Mouse (Mus musculus) NIH3T3 (cell line): ENCODE results near the gene Prr5l.

Experiments
- DNase-seq: peaks from one replicate; pipeline ENCODE4 v3.0.0-alpha.2; 2012; ENCODE audit warnings: low read depth

The Prr5l gene

DNA sequence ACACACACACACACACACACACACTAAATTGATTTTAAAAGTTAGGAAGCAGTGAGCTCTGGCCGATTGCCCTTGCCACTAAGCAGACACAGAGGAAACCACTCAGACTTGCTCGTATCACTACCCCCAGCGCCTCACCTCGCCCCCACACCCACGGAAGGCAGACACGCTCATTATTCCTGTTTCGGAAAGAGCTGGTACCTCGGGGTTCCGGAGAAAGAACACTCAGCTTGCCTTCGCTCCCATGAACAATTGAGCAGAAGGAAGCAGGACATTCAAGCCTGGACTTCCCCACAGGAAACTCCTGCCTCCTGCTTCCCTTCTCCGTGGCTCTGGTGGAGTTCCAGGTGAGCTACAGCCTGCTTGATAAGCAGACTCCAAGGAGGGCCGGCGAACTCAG is 60.0 kb downstream of the Prr5l start:
- DNase-seq: no peak

DNA sequence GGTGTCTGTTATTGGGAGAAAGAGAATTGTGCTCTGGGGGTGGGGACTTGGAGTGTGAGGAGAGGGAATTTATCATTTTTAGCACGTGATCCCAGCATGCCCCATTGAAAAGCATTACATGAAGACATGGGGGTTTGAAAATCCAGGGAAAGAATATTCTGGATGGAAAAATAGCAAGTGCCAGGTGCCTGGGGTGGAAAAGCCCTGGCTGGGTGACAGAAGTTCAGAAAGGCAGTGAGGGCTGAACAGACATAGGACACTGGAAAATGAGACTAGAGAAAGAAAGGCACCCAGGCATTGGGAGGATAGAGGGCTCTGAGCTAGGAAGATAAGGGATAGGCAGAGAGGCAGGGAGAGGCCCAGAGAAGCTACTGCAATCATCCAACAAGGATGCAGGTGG is 62.0 kb downstream of the Prr5l start:
- DNase-seq: no peak

- no peak for DNase-seq
These were observed 63.7 kb downstream of the Prr5l start for GRCm38 (mm10) chr2:101818986-101819764.

DNA sequence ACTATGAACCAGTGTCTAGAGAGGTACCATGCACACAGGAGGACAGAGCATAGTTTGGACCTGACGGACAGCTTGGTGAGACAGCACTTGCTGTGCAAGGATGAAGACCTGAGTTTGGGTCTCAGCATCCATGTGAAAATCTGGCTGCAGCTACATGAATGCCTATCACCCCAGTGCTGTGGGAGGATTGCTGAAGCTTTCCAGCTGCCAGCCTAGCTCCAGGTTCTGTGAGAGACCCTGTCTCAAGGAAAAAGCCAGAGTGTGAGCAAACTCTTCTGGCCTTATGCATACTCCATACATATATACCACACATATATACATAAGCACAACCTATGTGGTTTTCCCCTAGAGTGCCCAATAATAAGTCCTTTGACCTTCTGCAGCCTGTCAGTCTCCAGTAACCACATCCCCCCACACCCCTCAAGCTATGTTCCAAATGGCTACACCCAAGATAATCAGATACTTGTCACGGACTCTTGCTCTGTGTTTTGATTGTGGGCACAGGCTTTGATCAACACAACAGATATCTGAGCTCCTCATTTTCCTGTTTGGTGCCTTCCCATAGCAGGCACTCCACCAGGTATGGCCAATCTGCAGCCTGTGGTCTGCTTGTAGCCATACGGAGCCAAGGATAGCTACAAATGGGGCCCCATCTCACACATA is 66.0 kb downstream of the Prr5l start:
- DNase-seq: no peak

DNA sequence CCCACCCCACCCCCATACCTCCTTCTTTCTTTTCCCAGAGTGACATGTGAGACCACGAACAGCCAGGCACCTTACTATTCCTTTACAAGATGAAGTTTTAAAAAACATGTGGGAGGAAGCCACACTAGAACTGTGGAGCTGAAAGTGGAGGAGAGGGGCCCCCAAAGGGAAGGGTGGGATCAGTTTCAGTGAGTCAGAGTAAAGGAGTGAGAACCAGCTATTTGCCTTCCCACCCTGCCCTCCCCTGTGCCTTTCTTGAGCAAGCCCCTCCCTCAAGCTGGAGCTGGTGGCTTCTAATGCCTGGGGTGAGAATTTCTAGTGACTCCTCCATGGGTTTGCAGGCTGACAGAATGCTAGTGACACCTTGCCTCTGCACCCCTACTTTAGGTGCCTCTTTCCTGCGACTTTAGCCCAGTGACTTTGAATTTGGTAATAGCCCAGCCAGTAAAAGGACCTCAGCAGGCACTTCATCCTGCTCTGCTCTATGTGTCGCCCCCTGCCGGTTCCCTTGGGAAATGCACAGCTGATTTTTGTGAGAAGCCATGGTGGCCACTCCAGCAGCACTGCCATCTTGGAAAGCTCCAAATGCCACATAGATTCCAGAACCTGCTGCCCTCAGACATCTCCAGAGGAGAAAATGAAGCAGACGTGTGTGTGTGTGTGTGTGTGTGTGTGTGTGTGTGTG is 67.4 kb downstream of the Prr5l start:
- peak; percentile 78 for DNase-seq

- DNase-seq: no peak
These were observed 68.6 kb downstream of the Prr5l start for GRCm38 (mm10) chr2:101814272-101814625.

GRCm38 (mm10) chr2:101813581-101814271 is 69.1 kb downstream of the Prr5l start:
- DNase-seq: peak; percentile 43

DNA sequence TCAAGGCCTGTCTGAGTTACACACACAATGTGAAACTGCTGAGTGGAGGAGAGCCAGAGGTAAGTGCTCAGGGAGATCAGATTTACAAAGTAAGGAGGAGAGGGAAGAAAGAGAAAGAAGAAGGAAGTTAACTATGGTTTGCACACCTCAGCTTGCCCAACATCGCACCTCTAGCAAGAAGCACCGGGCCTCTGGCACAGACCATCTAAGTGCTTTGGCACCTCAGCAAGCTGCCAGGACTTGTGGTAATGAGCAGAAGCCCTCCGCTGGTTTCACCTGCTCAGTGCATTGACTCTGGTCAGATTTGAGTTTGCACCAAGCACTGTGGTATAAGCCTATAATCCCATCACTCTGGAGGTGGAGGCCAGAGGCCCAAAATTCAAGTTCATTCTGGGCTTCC is 70.9 kb downstream of the Prr5l start:
- DNase-seq: no peak

- no peak for DNase-seq
These were observed 72.1 kb downstream of the Prr5l start for GRCm38 (mm10) chr2:101810774-101811173.

DNA sequence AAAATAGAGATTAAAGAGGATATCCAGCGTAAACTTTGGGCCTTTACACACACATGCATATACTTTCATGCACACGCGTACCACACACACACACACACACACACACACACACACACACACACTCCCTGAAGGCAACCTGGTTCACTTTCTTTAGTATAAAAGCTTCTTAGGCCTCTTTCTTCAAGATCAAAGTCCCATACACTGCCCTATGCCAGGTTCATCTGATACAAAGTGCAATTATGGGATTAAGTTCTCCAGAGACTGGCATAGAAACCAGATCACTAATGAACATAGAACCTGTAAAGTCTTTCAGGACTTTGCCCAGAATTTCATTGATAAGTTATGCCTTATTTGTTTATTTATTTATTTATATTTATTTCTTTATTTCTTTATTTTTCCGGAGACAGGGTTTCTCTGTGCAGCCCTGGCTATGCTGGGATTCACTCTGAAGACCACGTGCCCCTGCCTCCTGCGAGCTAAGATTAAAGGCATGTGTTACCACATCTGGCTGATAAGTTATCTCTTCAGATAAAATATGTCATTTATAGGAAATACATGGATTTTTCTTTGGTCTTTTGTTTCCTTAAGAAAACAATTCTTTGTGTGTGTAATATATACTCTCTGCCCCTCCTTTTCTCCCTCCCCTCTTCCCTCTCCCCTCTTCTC is 73.1 kb downstream of the Prr5l start:
- no peak for DNase-seq

- DNase-seq: no peak
These were observed 75.1 kb downstream of the Prr5l start for GRCm38 (mm10) chr2:101807756-101808155.

- no peak for DNase-seq
These were observed 80.6 kb downstream of the Prr5l start for GRCm38 (mm10) chr2:101802240-101802639.

- DNase-seq: peak; percentile 58
These were observed 85.0 kb downstream of the Prr5l start for GRCm38 (mm10) chr2:101797901-101798250.

- DNase-seq: peak; percentile 66
These were observed 85.5 kb downstream of the Prr5l start for GRCm38 (mm10) chr2:101797166-101797900.

- DNase-seq: peak; percentile 81
These were observed 86.3 kb downstream of the Prr5l start for GRCm38 (mm10) chr2:101796287-101797115.

GRCm38 (mm10) chr2:101792130-101792529 is 90.7 kb downstream of the Prr5l start:
- peak; percentile 68 for DNase-seq

DNA sequence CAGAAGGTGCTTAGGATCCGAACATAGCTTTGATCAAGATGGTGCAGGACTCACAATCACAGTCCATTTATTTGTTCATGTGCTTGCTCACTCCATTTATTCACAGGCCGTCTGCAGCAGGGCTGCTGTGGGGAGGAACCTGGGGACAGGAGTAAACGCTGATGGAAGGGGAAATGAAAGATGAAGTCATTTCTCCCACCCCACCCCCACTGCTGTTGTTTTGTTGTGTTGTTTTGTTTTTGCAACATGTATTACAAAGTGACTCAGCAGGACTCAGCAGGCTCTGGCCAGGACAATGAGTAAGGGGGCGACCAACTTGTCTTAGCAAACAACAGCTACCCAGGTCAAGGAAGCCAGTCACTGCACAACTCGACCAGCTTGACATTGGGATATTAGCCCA is 99.6 kb downstream of the Prr5l start:
- DNase-seq: no peak

- no peak for DNase-seq
These were observed 101.5 kb downstream of the Prr5l start for GRCm38 (mm10) chr2:101781357-101781777.

DNA sequence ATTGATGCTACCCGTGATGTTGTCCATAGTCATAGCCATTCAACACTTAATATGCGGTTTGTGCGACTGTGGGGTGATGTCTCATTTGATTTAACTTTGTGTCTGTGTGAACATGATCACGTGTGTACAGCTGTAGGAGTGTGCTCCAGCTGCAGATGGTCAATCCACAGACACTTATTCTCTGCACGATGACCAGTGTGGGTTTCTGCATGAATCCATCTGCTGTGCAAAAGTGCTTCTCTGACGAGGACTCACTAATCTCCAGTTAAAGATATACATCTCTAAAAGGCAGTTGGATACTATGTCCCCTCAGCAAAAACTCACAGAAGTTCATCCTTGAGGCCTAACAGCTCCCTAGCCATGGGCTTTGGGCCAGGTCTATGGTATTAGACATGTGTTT is 104.7 kb downstream of the Prr5l start:
- no peak for DNase-seq

DNA sequence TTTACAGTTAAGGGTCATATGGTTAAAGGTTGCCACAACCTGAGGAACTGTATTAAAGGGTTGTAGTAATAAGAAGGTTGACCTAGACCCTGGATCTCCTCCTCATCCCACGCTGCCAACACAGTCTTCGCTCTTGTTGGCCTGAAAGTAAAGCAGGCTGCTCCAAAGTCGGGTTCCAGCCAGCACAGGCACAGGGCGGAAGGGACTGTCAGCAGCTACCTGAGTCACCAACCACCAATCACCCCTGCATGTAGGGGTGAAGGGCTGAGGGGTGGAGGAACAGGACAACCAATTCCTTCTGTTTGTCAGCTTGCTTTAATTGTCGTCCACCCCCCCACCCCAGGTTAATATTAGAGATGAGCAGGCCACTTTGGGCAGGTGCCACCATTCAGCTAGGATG is 119.3 kb downstream of the Prr5l start:
- DNase-seq: no peak
